Mouse (Mus musculus) left cerebral cortex, postnatal 10 days (tissue): ENCODE measurements around the gene Tmem182. TPM values are rescaled to one million over a fixed set of nuclear protein-coding genes. Genes with fewer than 3 reads are reported as not detected.

ENCODE experiments used
- DNase-seq, 2 experiments: peaks; one replicate each; pipeline ENCODE4 v3.0.0; 2021 to 2022; ENCODE audit warnings: low spot score in 2 of 2, mixed read lengths in 1 of 2; ENCODE audit errors: extremely low spot score in 1 of 2
- intact Hi-C: fragments of 180-260 bp; cut with DNase I; formaldehyde crosslinking; loops from one replicate; pipeline ENCODE4 v1.15.1; 2025
- total RNA-seq, 2 experiments: library from RNA; stranded (reverse); gene quantifications; 2 replicates each; pipeline ENCODE4 v1.2.3; 2021

Gene Tmem182
- under 1 TPM; 0.16 to 0.24 TPM for total RNA-seq

DNA sequence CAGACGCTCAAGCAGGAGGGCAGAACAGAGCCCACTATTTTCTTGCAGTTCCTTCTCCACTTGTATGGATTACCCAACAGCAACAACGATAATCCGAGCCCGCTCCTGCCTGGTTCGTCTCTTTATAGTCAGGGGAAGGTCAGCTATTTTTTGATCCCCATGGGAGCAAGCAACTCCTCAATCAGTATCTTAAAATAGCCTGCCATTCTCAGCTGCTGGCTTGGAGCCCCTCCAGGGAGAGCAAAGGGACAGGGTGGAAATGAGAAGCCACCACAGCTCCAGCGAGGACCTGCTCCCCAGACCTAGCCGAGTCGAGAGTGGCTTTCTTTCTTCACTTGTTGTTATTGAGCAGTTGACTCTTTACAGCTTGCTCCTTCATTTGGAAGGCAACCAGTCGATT, at the start of gene Tmem182:
Tmem182 (plus strand) TSS at position 251 of the 400 bp plus-strand sequence.
- DNase-seq, result peak in 1 of 2 experiments; percentile 48
- intact Hi-C loops, result no loop called here

DNA sequence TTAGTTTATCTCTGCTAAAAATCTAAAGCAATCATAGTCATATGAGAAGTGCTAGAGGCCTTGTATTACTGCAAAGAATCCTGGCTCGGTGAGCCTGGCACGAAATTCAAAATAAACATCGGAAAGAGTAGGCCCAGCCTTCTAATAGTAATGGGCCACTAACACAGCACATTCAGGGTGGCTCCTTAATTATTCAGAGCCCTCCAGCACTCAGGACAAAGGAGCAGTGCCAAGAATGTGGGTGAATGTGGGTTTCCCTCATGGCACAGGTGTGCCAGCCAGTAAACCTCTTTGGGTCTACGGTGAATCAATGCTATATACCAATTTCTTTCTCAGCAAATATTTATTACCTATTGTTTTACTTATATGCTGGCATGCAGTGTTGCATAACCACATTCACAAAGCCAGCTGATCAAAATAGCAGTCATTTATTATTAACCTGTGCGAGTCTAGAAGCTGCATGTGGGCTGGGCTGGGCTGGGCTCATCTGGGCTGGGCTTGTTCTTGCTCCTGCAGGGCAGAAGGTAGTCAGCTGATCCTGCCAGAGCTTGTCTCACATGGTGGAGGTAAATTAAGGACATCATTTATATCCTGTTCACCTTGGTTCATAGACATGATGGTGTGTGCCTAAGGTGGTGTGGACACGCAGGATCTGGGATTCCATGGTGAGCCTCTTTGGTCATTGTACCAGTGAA, 45.5 kb upstream of the Tmem182 start:
- no peak for DNase-seq
- intact Hi-C loops, result no loop called here

DNA sequence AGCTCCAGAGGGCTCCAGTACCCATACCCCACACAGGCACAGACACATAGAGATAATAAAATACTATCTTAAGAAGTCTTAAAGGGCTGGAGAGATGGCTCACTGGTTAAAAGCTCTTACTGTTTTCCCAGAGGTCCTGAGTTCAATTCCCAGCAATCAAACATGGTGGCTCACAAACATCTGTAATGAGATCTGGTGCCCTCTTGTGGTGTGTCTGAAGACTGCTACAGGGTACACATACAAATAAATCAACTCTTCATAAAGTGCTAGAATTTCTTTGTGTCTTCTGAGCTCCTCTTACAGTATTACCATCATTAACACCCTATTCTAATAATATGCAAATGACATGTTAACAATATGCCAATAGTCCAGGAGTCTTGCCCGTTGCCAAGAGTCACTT, 41.4 kb upstream of the Tmem182 start:
- no peak for DNase-seq
- intact Hi-C loops, result no loop called here

DNA sequence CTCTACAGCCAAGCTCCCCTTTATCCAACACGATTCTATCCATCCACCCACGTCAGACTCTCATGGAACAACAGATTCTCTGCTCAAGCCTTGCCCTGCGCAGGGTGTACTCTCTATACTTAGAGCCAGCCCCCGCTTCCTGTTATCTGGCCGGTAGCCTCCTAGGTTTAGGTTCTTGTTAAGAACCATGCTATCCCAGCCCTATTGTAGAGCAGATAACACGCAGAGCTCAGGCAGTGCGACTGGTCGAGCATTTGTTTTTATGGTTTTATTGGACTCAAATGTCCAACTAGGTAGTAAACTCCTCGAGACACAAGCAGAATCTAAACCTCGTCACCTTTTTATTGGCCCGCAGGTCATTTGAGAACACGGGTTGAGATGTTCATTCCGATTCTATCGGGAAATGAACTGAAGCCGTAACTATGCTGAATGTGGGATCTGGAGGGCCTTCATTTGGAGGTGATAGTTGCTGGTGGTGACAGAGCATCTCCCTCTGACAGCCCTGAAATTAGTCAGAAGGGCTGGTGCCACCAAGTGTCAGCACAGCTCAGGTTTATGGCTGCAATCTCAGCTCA, 40.6 kb upstream of the Tmem182 start:
- no peak for DNase-seq
- intact Hi-C loops, result no loop called here

DNA sequence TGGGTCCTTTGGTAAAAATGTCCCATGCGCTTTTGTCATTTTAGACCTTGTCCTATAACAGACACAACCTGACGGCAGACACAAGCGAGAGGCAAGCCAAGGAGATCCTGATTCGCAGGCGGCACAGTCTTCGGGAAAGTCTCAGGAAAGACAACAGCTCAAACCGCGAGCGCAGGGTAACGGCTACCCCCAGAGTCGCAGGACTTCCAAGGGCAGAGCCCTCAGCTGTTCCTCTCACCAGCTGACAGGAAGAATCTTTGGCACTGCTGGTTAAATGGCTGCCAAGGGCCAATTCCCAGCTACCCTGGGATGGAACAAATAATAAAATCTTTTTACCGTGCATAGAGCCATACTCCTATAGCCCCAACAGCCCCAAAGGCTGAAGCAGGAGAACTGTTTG, 39.9 kb upstream of the Tmem182 start:
- no peak for DNase-seq
- intact Hi-C loops, result no loop called here

DNA sequence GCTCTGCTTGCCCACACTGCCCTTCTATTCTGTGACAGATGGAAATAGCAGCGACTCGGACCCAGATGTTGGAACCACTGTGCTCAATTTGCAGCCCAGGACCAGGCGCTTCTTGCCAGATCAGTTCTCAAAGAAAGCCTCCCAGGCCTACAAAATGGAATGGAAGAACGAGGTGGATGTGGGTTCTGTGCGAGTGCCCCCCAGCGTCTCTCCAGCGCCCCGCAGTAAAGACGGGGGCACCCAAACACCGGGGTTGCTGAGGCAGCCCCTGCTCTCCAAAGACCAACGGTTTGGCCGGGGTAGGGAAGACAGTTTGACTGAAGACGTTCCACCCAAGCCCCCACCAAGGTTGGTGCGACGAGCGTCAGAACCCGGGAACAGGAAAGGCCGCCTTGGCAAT, 37.8 kb upstream of the Tmem182 start:
- DNase-seq, result no peak
- intact Hi-C loops, result no loop called here

DNA sequence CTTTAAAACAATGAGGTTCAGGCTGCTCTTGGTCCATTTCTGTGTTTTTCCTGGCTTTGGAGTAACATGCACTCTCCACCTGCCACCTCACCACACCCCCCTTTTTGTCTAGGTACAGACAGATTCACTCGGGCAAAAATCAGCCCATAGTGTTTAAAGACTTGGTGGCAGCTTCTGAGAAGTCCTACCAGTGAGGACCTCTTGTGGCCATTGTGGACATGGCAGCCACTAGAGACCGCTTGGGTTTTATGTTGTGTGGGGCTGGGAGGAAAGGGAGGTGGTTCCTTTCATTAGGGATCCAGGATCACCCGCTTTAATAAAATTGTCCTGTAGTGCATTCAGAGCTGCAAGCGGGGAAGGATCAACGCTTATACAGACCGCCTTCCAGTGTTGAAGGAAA, 36.8 kb upstream of the Tmem182 start:
- peak in 1 of 2 experiments; percentile 38 for DNase-seq
- intact Hi-C loops, result no loop called here

DNA sequence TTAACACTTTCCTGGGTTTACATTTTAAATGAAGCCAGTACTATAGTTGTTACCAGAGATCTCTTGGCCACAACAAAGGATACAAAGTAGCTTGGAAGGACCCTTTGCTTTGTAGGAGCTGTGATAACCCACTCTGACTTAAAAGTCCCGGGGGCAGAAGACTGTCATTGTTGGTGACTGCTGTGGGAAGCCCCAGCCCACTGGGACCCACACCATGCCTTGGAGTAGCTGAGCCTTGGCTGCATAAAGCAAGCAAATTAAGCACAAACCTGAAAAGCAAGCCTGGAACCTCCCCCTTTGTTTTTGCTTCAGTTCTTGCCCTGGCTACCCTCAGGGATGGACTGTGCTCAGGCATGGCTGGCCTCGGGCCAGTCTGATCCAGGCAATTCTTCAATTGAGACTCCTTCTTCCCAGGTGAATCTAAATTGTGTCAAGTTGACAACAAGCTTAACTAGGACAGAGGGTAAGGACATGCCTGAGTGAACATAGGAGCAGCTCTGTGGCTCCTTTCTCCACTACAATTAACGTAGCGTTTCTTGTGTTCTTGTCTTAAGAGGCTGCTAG, 36.0 kb upstream of the Tmem182 start:
- intact Hi-C loops, result no loop called here
- no peak for DNase-seq

DNA sequence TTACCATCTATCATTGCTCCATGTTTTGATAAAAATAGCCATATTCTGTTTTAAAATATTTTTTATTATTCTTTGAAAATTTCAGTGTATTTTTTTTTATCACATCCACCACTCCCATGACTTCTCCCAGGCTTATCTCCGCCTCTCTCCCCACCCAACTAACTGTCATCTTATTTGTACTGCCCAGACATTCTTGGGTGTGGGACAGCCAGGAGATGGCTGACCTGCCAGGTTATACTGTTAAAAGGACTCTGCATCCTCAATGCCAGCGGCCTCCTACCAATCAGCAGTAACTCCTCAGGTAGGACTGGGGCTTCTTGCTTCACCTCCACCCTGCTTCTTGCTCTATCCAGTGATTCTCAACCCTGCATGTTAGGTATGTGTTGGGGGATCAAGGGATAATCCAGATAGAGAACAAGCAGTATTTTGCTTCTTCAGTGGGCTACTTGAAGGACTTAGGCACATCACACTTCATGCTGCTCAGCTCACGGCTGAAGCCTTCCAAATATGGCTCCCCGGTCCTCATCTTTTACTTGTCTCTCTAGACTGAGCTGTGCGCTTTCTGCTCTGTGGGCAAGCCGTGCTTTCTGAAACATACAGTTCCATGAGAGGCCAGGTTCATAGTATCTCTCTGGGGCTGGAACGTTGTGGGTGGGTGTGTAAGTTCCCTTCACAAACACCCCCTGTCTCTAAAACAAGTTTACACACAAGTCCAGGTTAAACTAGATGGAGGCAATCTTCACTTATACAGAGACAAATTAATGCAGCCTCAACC, 34.0 kb upstream of the Tmem182 start:
- intact Hi-C loops, result loop anchor here (5.0 kb wide), 1 partner anchor 194 kb away; no protein-coding TSS in a partner anchor
- DNase-seq, result no peak

DNA sequence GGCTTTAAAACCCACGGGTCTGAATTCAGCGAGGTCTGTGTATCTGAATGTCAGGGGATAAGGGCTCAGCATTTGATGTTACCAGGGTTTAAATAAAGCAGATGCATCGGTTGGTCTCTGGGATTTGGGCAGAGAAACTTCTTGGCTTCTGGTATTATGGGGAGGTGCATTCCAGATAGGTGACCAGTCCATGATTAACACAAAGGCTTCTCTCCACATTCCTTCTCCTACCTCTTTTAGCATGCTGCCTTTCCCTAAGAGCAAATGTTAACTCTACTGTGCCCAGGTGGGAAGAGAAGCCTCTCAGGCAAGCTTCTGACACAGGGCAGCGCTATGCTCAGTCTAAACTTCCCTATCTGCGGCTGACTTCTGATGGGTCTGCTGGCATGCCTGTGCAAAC, 32.2 kb upstream of the Tmem182 start:
- DNase-seq, result no peak
- intact Hi-C loops, result loop anchor here (5.0 kb wide), 1 partner anchor 196 kb away; no protein-coding TSS in a partner anchor

DNA sequence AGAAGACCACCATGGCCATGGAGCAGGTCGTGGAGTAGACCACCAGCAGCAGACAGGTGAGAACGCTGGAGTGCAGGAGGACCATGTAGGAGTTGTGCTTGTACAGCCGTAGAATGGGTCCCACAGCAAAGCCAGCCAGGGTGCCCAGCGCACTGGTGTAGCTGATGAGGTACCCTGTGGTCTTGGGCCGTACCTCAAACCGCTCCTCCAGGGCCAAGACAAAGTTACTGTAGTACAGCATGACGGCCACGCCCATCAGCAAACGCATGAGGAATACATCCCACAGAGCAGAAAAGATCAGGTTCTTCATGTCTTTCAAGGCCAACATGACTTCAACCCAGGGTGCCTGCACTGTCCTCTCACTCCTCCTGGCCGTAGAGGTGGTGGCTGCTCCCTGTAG, 31.4 kb upstream of the Tmem182 start:
- DNase-seq, result no peak
- intact Hi-C loops, result loop anchor here (5.0 kb wide), 1 partner anchor 197 kb away; no protein-coding TSS in a partner anchor

DNA sequence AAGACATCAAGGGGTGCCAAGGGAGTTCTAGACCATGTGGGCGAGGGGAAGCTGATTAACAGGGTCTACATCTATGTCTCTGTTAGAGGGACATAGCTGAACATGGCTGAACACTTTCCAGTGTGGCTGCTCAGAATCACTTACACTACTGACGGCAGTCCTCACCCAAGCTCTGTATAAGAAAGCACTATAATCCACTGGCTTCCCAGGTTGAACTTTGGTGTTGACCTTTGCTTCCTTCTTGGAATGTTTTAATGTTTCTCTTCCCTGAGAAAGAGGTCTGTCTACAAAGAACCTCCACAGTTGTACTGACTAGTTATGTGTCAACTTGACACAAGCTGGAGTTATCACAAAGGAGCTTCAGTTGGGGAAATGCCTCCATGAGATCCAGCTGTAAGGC, 29.3 kb upstream of the Tmem182 start:
- intact Hi-C loops, result no loop called here
- no peak for DNase-seq

DNA sequence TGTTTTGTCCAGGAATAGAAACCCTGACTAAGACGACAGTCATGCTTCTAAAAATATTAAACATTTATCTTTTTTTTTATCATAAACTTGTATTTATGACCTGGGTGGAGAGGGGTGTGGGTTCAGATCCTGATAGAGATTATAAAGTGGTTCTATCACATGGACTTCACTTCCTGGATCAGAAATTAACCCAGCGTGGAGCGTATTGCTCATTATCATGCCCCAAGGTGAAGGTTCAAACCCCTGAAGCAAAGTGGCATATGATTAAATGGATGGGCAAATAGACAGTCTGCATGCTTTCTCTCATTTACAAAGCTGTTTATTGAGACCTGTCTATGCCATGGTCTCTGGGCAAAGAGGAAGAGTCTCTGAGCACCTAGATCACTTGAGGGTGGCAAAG, 28.6 kb upstream of the Tmem182 start:
- intact Hi-C loops, result no loop called here
- DNase-seq, result no peak

DNA sequence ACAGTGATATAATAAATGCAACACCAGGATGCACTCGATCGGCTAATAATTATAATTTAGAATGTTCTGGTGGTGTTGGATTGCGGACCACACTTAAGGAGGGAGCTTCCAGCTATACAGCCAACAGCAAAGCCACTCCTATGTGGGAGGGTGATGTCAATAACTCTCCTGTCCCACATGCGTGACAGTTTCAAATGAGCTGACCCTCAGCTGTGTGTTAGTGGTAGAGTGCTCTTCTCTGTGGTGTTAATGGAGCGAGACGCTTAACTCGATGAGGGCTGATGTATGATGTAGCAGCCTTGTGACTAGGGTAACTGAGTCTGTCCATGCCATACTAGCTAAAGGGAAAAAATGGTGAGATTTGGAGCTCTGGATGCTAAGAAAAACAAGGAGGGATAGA, 22.0 kb upstream of the Tmem182 start:
- intact Hi-C loops, result no loop called here
- DNase-seq, result no peak

DNA sequence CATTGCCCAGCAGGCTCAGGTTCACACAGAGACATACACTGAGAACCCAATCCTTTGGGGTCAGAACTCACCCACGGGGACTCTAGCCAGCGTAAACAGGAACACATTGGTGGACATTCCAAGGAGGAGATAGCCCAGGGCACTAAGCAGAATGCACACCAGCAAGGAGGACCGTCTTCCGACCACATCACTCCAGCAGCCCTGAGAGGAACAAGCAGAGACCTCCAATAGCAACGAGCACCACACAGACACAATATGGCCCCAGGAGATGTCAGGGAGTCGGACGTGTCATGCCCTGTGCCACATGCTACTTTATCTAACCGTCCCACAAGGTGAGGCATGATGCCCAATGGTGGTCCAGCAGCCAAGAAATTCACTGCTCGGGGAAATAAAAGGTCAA, 21.1 kb upstream of the Tmem182 start:
- intact Hi-C loops, result no loop called here
- no peak for DNase-seq

DNA sequence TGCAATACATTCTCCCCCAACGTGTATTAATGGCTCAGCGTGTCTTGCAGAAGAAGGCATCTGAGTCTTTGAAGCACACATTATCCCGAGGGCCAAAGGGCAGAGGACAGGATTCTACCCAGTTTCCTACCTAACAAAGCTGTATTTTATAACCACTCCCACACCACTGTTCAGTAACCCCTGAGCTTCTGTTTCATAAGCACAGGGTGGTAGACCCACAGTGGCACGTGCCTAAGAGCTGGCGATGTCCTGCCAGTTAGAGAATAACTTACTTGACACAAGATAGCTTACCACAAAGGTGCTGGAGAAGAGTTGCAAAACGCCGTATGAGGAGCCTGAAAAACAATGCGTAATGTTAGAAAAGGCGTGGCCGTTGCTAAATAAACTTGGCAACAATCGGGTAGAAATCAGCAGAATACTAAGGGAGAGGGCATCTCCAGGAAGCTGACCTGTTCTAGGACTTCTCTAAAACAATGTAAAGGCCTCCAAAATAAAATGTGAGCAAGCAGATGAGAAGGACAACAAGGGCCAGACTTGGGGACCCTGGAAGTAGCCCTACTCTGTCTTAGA, 19.4 kb upstream of the Tmem182 start:
- intact Hi-C loops, result no loop called here
- no peak for DNase-seq

DNA sequence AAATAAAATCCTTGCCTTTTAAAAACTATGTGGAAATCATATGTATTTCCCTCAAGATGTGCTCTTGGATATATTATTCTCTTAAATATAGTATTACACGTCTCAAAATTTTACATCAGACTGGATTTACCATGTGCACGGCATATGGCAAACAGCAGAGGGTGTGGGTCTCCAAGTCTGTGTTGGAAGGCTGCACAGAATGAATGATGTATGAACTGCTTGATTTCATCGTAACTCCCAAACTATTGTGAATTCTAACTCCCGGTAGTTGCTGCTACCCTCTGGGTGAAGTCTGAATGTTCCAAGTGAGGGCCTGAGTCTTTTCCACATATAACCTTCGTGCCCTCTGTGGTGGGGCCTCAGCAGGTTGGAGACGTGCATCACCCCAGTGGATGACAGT, 16.4 kb upstream of the Tmem182 start:
- intact Hi-C loops, result no loop called here
- peak in 1 of 2 experiments; percentile 8 for DNase-seq

DNA sequence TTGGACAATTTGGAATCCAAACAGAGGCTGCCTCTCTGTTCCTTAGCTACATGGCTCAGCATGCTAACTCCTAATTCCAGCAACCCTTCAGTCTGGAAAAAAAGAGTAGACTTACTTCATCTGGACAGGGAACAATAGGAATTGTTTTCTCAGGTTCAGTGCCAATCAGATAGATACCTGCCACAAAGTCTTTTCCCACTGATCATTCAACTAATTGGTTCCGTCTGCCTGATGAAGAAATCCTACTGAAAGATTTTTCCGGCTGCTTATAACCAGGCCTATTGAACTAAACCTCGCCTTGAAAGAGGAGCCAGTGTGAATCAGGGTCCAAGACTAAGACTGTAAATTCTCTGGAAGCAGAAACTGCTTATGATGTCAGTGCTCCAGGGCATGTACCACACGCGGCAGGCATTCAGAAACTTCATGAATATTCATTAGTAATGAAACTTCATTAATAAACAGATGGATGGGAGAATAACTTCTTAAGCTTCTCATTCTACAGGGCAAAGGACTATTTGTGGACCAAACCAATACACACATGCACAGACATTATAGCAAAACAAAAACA, 15.7 kb upstream of the Tmem182 start:
- no peak for DNase-seq
- intact Hi-C loops, result no loop called here
